Mouse (Mus musculus): ENCODE data around the gene Snrnp27. TPM values are rescaled to one million over a fixed set of nuclear protein-coding genes. Genes with fewer than 3 reads are reported as not detected.

Snrnp27 gene
- polyA plus RNA-seq, 1 experiment from 2014 or later = 113 TPM

DNA sequence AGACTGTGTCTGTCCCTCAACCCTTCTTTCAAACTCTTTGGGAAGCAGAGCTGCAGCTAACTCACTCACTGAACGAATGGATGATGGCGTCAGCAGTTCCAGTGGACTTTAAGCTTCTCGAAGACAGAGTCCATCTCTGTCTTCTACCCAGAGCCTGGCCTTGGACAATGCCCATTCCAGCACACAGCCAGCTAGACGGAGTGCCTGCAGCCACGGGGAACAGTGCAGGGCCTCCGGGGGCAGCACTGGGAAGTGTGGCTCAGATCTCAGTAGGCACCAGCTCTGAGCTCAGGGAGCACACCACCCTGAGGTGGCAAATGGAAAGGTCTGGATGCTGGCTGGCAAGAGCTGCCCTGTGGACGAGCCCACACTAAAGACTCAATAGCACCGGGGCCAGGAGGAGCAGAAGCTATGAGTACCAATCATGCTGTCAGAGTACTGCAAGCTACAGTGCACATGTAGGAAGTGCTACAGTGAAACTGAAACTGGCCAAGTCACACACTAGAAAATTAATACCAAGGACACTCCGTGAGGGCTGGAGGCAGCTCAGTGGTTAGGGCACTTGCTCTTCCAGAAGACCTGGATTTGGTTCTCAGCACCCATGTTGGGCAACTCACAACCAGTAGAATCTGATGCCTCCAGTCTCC, 29.9 kb downstream of the Snrnp27 start:
- no peak overlapping the region for H3K9ac ChIP-seq (replicated peaks)
- no peak for ATAC-seq (replicated peaks)
- H3K4me3 ChIP-seq = no peak overlapping the region
- no peaks in the 10 kb centered on the region for H3K4me1 ChIP-seq
- H3K4me2 ChIP-seq (replicated peaks) = no peak overlapping the region
- no peaks in the 10 kb centered on the region for H3K9me3 ChIP-seq
- no peak overlapping the region for H3K27ac ChIP-seq (replicated peaks)
- H3K27me3 ChIP-seq = no peaks in the 10 kb centered on the region
- peaks cover 45% of the 10 kb centered on the region for H3K36me3 ChIP-seq
- WGBS = 76% methylated on average over 9 of the region's 9 CpGs

DNA sequence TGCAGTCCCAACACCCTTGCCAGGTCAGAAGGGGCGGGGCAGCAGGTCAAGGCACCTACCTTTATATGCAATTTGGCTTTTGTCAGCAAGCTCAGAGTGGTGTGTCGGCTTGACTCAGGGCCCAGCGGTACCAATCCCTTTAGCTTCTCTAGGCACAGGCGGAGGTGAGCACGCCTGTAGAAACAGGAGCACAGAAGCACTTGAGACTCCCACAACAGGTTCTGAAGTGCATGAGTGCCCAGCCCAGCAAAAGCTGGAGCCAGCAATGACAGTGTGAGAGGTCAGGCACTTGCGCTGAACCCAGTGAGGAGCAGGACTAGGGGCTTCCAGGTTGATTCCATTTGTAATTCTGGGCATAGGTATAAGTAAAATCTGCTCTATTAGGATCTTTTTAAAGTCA, 31.3 kb downstream of the Snrnp27 start:
- Histone ChIP-seq H3K4me2 (replicated peaks) (no peak overlapping the region), H3K9me3 (no peaks in the 10 kb centered on the region), H3K27me3 (no peaks in the 10 kb centered on the region), H3K9ac (replicated peaks) (no peak overlapping the region), H3K36me3 (peaks cover 53% of the 10 kb centered on the region), H3K4me3 (no peak overlapping the region), H3K4me1 (no peaks in the 10 kb centered on the region), H3K27ac (replicated peaks) (no peak overlapping the region)
- WGBS = 92% methylated on average over 6 of the region's 6 CpGs
- ATAC-seq (replicated peaks) = no peak

DNA sequence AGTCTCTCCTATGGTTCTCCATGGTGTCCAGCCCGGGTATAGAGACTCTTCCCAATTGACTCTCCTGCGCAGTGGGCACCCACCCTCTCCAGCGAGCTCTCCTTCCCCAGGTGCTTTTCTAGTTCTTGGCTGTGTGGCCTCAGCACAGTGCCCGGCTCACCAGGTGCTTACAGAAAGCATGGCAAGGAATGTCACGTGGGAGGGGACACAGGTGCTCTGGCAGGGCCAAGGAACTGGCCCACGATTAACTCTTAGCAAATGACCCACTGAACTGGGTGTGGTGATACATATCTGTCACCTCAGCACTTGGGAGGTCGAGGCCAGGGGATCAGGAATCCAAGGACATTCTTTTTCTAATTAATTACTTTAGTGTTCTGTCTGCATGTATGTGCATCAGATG, 38.2 kb downstream of the Snrnp27 start:
- H3K9ac ChIP-seq (replicated peaks) = no peak overlapping the region
- H3K4me3 ChIP-seq = no peak overlapping the region
- no peaks in the 10 kb centered on the region for H3K4me1 ChIP-seq
- no peaks in the 10 kb centered on the region for H3K27me3 ChIP-seq
- peaks cover 33% of the 10 kb centered on the region for H3K36me3 ChIP-seq
- H3K27ac ChIP-seq (replicated peaks) = no peak overlapping the region
- H3K4me2 ChIP-seq (replicated peaks) = no peak overlapping the region
- no peaks in the 10 kb centered on the region for H3K9me3 ChIP-seq
- 81% methylated on average over 7 of the region's 7 CpGs for WGBS
- ATAC-seq (replicated peaks) = no peak

DNA sequence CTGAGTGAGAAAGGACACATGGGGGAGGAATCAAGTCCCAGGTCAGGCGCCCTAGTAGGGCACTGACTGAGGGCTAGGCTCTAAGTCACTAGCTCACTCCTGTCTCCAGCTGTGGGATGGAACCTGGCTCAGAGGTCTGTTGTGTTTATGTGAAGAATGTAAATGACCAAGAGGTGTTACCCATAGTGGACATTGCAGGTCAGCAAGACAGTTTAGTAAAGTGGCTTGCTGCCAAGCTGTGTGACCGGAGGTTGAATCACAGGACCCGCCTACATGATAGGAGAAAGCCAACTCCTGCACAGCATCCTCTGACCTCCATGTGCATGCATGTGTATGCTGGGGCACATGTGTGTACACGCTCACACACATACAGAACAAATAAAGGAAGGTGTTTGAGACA, 38.8 kb downstream of the Snrnp27 start:
- no peaks in the 10 kb centered on the region for H3K9me3 ChIP-seq
- H3K4me1 ChIP-seq = no peaks in the 10 kb centered on the region
- no peaks in the 10 kb centered on the region for H3K27me3 ChIP-seq
- no peak overlapping the region for H3K9ac ChIP-seq (replicated peaks)
- WGBS = 79% methylated on average over 4 of the region's 4 CpGs
- H3K4me2 ChIP-seq (replicated peaks) = no peak overlapping the region
- H3K27ac ChIP-seq (replicated peaks) = no peak overlapping the region
- H3K36me3 ChIP-seq = peaks cover 28% of the 10 kb centered on the region
- ATAC-seq (replicated peaks) = no peak
- no peak overlapping the region for H3K4me3 ChIP-seq

DNA sequence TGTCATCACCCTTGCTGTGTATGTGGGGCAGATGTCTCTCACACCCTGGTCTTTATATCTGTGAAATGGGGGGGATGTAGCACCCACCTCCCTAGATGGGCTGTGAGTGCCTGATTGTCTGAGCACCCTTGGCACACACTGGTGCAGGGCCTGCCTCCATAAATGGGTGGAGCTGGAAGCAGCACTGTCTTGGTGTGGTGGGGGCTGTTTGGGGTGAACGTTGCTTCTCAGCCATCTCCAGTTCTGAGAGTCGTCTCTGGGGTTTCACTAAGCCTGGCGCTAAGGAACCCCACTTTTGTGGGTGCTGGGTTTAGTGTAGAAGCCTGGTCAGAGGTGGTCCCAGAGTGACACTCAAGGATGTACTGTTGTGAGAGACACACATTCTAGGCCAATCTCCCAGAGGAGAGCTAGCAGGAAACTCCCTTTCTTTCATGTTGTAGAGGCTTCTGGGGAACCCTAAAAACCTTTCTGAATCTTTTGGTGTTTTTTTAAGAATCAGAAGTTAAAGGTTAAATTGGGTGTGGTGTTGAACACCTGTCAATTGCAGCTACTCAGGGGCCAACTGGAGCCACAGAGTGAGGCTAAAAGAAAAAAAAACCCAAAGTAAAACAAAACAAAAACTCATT, 39.4 kb downstream of the Snrnp27 start:
- 82% methylated on average over 3 of the region's 3 CpGs for WGBS
- Histone ChIP-seq H3K27me3 (no peaks in the 10 kb centered on the region), H3K9me3 (no peaks in the 10 kb centered on the region), H3K4me2 (replicated peaks) (no peak overlapping the region), H3K27ac (replicated peaks) (no peak overlapping the region), H3K9ac (replicated peaks) (no peak overlapping the region), H3K4me1 (no peaks in the 10 kb centered on the region), H3K4me3 (no peak overlapping the region), H3K36me3 (peaks cover 21% of the 10 kb centered on the region)
- ATAC-seq (replicated peaks) = no peak

DNA sequence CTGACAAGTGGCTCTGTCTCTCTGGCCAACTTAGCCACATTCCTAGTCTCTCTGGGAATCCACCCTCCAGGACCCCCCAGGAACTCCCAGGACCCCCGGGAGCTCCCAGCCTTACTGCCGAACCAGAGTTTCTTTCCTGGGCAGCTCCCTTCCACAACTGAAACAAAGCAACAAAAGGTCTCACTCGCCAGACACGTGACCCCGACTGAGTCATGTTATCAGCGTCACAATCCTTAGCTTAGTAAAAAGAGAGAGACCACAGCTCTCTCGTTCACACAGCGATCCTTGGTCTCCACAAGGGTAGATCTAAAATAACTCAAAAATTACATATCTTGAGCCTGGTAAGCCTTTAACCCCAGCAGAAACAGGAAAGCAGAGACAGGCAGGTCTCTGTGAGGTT, 42.6 kb downstream of the Snrnp27 start:
- no peak for ATAC-seq (replicated peaks)
- Histone ChIP-seq H3K36me3 (no peaks in the 10 kb centered on the region), H3K27ac (replicated peaks) (no peak overlapping the region), H3K9me3 (no peaks in the 10 kb centered on the region), H3K4me1 (no peaks in the 10 kb centered on the region), H3K27me3 (no peaks in the 10 kb centered on the region), H3K4me3 (no peak overlapping the region), H3K4me2 (replicated peaks) (no peak overlapping the region), H3K9ac (replicated peaks) (no peak overlapping the region)
- WGBS = 55% methylated on average over 8 of the region's 8 CpGs

DNA sequence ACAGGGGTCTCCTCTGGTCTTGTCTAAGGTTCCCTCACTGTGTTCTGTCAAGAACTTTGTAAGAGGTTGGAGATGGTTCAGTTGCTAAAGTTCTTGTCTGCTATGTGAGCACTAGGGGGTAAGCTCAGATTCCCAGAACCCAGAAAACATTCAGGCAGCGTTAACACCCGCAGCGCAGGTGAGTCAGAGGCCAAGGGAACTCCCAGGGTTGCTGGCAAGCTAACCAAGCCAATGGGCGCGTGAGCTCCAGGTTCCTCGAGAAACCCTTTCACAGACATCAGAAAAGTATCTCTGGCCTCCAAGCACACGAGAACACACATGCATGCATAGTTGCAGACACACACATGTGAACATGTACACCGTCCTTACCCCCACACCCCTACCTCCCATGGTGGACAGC, 43.5 kb downstream of the Snrnp27 start:
- Histone ChIP-seq H3K4me1 (no peaks in the 10 kb centered on the region), H3K27ac (replicated peaks) (no peak overlapping the region), H3K9ac (replicated peaks) (no peak overlapping the region), H3K4me3 (no peak overlapping the region), H3K27me3 (no peaks in the 10 kb centered on the region), H3K9me3 (no peaks in the 10 kb centered on the region), H3K4me2 (replicated peaks) (no peak overlapping the region), H3K36me3 (no peaks in the 10 kb centered on the region)
- ATAC-seq (replicated peaks) = no peak
- 87% methylated on average over 8 of the region's 8 CpGs for WGBS

DNA sequence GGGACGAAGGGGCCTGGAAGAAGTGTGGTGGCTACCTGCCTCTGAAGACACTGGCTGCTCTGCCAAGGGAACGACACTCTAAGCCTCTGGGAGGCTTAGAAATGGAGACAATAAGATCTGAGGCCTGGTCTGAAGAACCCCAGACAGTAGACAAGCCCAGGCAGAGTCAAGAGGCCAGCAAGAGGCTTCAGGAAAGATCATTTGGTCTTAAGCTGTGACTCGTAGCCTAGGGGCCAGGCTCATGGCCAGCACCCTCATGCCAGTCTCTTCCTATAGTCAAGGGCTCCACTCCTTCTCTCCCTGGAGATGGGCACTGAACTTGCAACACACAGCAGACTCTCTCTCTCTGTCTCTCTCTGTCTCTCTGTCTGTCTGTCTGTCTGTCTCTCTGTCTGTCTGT, 44.2 kb downstream of the Snrnp27 start:
- Histone ChIP-seq H3K36me3 (no peaks in the 10 kb centered on the region), H3K4me1 (no peaks in the 10 kb centered on the region), H3K4me2 (replicated peaks) (no peak overlapping the region), H3K9ac (replicated peaks) (no peak overlapping the region), H3K9me3 (no peaks in the 10 kb centered on the region), H3K27me3 (no peaks in the 10 kb centered on the region), H3K4me3 (no peak overlapping the region), H3K27ac (replicated peaks) (no peak overlapping the region)
- no peak for ATAC-seq (replicated peaks)
- WGBS = 76% methylated on average over 3 of the region's 3 CpGs

DNA sequence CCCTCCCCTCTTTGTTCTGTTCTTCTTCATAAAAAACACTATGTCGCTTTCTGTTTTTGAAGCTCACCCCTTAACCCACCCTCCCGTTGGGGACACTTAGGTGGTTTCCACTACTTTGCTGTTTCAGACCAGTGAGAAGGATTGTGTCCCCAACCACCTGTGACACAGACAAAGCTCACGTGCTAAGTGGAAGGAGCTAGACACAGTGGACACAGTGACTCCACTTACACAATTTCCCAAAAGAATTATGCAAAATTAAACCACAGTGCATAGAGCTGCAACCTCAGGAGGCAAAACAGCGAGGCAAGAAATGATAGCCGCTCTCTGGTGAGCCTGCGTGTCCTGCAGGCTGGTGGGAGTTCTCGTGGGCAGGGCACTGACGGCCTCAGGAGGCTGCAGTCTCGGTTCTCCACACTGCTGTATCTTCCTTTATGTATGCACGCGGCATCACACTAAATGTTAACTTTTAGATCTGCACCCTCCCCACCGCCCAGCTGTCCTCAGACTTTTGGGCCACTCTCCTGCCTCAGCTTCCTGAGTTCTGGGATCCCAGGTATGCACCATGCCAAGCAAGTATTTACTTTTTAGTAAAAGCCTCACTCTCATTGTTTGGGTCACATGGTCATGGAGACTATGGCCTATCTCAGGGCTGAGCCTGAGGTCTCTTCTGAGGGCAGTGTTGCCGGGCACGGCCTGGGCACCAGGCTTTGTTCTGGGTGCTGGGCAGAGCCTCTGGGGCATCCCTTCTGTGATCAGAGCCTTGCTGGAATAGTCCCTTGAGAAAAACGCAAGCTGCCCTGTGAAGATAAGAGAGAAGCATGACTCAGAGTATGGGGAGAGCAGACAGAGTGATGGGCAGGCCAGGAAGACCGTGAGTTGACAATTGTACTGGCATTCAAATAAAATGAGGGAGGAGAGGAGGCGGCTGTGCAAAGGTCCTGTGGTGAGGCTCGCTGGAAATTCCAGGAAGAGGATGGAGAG, 44.9 kb downstream of the Snrnp27 start:
- H3K27ac ChIP-seq (replicated peaks) = no peak overlapping the region
- H3K27me3 ChIP-seq = no peaks in the 10 kb centered on the region
- no peaks in the 10 kb centered on the region for H3K9me3 ChIP-seq
- no peak overlapping the region for H3K4me3 ChIP-seq
- no peaks in the 10 kb centered on the region for H3K36me3 ChIP-seq
- no peak for ATAC-seq (replicated peaks)
- WGBS = 82% methylated on average over 18 of the region's 18 CpGs
- H3K9ac ChIP-seq (replicated peaks) = no peak overlapping the region
- H3K4me1 ChIP-seq = no peaks in the 10 kb centered on the region
- no peak overlapping the region for H3K4me2 ChIP-seq (replicated peaks)

DNA sequence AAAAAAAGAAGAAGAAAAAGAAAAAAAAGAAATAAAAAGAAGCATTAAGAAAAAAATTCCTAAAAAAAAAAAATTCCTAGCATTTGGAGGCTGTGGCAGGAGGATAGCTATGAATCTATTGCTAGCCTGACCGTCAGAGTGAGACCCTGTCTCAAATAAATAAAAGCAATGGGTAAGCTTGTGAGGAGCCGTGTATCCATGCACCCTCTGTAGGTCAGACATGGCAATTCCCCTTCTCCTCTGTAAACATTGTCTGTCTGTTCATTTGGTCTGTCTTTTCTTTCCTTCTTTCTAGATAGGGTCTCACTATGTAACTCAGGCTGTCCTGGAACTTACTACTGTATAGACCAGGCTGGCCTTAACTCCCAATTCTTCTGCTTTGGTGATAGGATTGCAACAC, 45.9 kb downstream of the Snrnp27 start:
- Histone ChIP-seq H3K4me3 (no peak overlapping the region), H3K4me2 (replicated peaks) (no peak overlapping the region), H3K9ac (replicated peaks) (no peak overlapping the region), H3K36me3 (no peaks in the 10 kb centered on the region), H3K4me1 (no peaks in the 10 kb centered on the region), H3K9me3 (no peaks in the 10 kb centered on the region), H3K27ac (replicated peaks) (no peak overlapping the region), H3K27me3 (no peaks in the 10 kb centered on the region)
- no peak for ATAC-seq (replicated peaks)
- WGBS = 16% methylated on average over 2 of the region's 2 CpGs

DNA sequence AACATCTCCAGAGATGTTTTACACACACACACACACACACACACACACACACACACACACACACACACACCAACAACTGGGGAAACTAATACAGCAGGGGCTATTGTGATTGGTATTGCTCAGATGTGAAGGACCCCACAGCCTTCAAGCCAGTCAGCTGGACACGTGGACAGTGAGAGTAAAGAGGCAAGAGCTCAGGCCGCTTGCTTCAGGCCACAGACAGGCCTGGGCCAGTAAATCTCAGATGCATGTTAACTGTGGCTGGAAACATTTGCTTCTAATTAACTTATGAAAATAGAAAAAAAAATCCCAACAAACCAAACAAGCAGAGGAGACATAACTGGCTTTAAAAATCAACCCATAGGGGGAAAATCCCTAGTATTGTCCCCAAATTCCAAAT, 46.5 kb downstream of the Snrnp27 start:
- 70% methylated on average over 2 of the region's 2 CpGs for WGBS
- H3K4me1 ChIP-seq = no peaks in the 10 kb centered on the region
- no peak overlapping the region for H3K4me3 ChIP-seq
- no peak overlapping the region for H3K4me2 ChIP-seq (replicated peaks)
- no peaks in the 10 kb centered on the region for H3K9me3 ChIP-seq
- no peaks in the 10 kb centered on the region for H3K27me3 ChIP-seq
- no peaks in the 10 kb centered on the region for H3K36me3 ChIP-seq
- no peak overlapping the region for H3K9ac ChIP-seq (replicated peaks)
- no peak for ATAC-seq (replicated peaks)
- H3K27ac ChIP-seq (replicated peaks) = no peak overlapping the region

DNA sequence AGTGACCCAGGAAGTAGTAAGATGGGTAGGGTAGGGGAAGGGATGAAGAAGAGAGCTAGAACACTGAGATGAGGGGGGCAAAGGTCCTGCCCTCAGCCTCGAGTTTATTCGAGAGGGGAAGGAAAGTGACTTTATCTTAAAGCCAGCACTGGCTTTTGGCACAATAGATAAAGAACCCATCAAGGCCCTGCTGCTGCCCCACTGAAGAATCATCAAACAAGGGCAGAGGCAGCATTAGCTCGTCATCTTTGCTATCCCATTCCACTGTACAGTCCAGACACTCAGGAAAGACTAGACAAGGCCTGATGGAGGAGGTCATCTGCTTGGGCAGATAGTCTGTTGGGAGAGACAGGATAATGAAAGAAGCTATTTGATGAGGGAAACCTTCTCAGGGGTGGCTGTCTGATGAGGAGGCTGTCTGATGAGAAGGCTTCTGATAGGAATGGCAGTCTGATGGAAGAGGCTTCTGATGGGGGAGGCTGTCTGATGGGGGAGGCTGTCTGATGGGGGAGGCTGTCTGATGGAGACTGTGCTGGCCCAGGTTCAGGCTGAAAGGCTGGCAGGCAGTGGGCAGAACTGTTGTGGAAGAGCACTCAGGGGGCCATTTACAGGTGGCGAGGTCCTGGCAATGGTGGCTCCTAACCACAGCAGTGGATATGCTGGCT, 47.0 kb downstream of the Snrnp27 start:
- Histone ChIP-seq H3K9me3 (no peaks in the 10 kb centered on the region), H3K4me1 (no peaks in the 10 kb centered on the region), H3K36me3 (no peaks in the 10 kb centered on the region), H3K4me2 (replicated peaks) (no peak overlapping the region), H3K27ac (replicated peaks) (no peak overlapping the region), H3K4me3 (no peak overlapping the region), H3K9ac (replicated peaks) (no peak overlapping the region), H3K27me3 (no peaks in the 10 kb centered on the region)
- WGBS = 80% methylated on average over 4 of the region's 4 CpGs
- ATAC-seq (replicated peaks) = no peak
